Mouse (Mus musculus) midbrain, embryonic 13.5 days (tissue): ENCODE measurements around the gene Susd1. TPM values are rescaled to one million over a fixed set of nuclear protein-coding genes. Genes with fewer than 3 reads are reported as not detected.

Experiments used
- ATAC-seq: fragments of 200-750 bp; cut with Nextera tagmentation; 2 replicates; pipeline ENCODE4 v1.8.0; 2017; ENCODE audit warnings: mild to moderate bottlenecking, moderate TSS enrichment, moderate library complexity
- H3K27ac ChIP-seq: fragments of 300-500 bp; sonication (generic); 2 replicates; pipeline ENCODE4 v1.5.1; 2015; ENCODE audit warnings: inconsistent platforms, mild to moderate bottlenecking, moderate library complexity
- H3K27me3 ChIP-seq: fragments of 300-500 bp; sonication (generic); 2 replicates; pipeline ENCODE4 v1.6.1; 2015; ENCODE audit warnings: mild to moderate bottlenecking, inconsistent platforms
- H3K36me3 ChIP-seq: fragments of 300-500 bp; sonication (generic); 2 replicates; pipeline ENCODE4 v1.6.1; 2015; ENCODE audit warnings: mild to moderate bottlenecking, inconsistent platforms
- H3K4me1 ChIP-seq: fragments of 300-500 bp; sonication (generic); replicated peaks from 2 replicates; pipeline ENCODE4 v1.6.1; 2015; ENCODE audit warnings: inconsistent platforms
- H3K4me2 ChIP-seq: fragments of 300-500 bp; sonication (generic); replicated peaks from 2 replicates; pipeline ENCODE4 v1.6.1; 2015; ENCODE audit warnings: moderate library complexity, mild to moderate bottlenecking, inconsistent platforms
- H3K4me3 ChIP-seq: fragments of 300-500 bp; sonication (generic); replicated peaks from 2 replicates; pipeline ENCODE4 v1.5.1; 2015; ENCODE audit warnings: mild to moderate bottlenecking, inconsistent platforms
- H3K9ac ChIP-seq: fragments of 300-500 bp; sonication (generic); replicated peaks from 2 replicates; pipeline ENCODE4 v1.6.1; 2015; ENCODE audit warnings: mild to moderate bottlenecking, inconsistent platforms
- H3K9me3 ChIP-seq: fragments of 300-500 bp; sonication (generic); 2 replicates; pipeline ENCODE4 v1.6.1; 2016; ENCODE audit warnings: mild to moderate bottlenecking, inconsistent platforms
- WGBS: fragments of 180-500 bp; shearing (Covaris S2); methylation state at CpG from one replicate; pipeline ENCODE4 v1.1.7; 2015; 5-methylcytosine and 5-hydroxymethylcytosine counted together
- polyA plus RNA-seq: library from polyadenylated mRNA; unstranded; fragments of >200 nt; fragmentation: Nextera tagmentation; extraction: Ambion mirVana; gene quantifications from 2 replicates; pipeline ENCODE4 v1.2.1, GENCODE M21; 2015

Susd1 gene
- polyA plus RNA-seq, 1 experiment from 2014 or later = 1.4 TPM

GRCm38 (mm10) chr4:59354666-59355065, 83.8 kb downstream of the Susd1 start:
- H3K36me3 ChIP-seq = no peaks in the 10 kb centered on the region
- 83% methylated on average over 3 of the region's 3 CpGs for WGBS
- H3K9me3 ChIP-seq = no peaks in the 10 kb centered on the region
- H3K4me3 ChIP-seq = no peak overlapping the region
- no peak overlapping the region for H3K9ac ChIP-seq
- no peak overlapping the region for H3K4me2 ChIP-seq
- no peaks in the 10 kb centered on the region for H3K4me1 ChIP-seq
- no peaks in the 10 kb centered on the region for H3K27me3 ChIP-seq
- H3K27ac ChIP-seq = no peak overlapping the region
- no peak for ATAC-seq

DNA sequence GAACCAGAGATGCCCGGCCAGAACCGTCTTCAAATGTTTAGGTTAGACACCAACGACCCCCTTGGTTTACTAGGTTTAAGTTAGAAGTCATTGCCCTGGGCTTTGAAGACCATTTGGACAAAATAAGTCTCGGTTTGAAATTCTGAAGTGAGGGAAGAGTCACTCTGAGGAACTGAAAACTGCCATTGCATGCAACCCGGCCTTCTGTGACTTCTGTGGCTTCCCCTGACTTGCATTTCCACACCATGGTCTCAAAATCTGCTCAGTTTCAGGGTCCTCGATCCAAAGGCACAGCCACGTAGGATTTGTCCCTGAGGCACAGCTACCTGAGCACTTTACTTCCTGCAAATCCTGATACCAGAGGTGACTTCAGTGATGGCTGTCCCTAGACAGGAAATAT, 86.5 kb downstream of the Susd1 start:
- no peaks in the 10 kb centered on the region for H3K9me3 ChIP-seq
- H3K27me3 ChIP-seq = no peaks in the 10 kb centered on the region
- H3K4me3 ChIP-seq = no peak overlapping the region
- H3K36me3 ChIP-seq = no peaks in the 10 kb centered on the region
- 0 out of 2 replicates have a peak, but pooled peaks cover 4% of the 10 kb centered on the region for H3K4me1 ChIP-seq
- H3K4me2 ChIP-seq = no peak overlapping the region
- H3K27ac ChIP-seq = no peak overlapping the region
- WGBS = 84% methylated on average over 7 of the region's 7 CpGs
- no peak overlapping the region for H3K9ac ChIP-seq
- no peak for ATAC-seq

- H3K9me3 ChIP-seq = no peaks in the 10 kb centered on the region
- no peak for ATAC-seq
Observed at GRCm38 (mm10) chr4:59350354-59350753, 88.1 kb downstream of the Susd1 start.

GRCm38 (mm10) chr4:59349425-59350185, 88.8 kb downstream of the Susd1 start:
- no peak for ATAC-seq
- no peak overlapping the region for H3K4me2 ChIP-seq
- H3K27me3 ChIP-seq = no peaks in the 10 kb centered on the region
- WGBS = 77% methylated on average over 7 of the region's 7 CpGs
- H3K27ac ChIP-seq = no peak overlapping the region
- no peaks in the 10 kb centered on the region for H3K9me3 ChIP-seq
- H3K4me1 ChIP-seq = 0 out of 2 replicates have a peak, but pooled peaks cover 4% of the 10 kb centered on the region
- no peaks in the 10 kb centered on the region for H3K36me3 ChIP-seq
- H3K4me3 ChIP-seq = no peak overlapping the region
- H3K9ac ChIP-seq = no peak overlapping the region

More at GRCm38 (mm10) chr4:59350354-59350753, 88.1 kb downstream of the Susd1 start:
- H3K4me3 ChIP-seq = no peak overlapping the region
- H3K9ac ChIP-seq = no peak overlapping the region
- H3K4me1 ChIP-seq = 0 out of 2 replicates have a peak, but pooled peaks cover 4% of the 10 kb centered on the region
- H3K27ac ChIP-seq = no peak overlapping the region
- H3K4me2 ChIP-seq = no peak overlapping the region
- 93% methylated on average over 2 of the region's 2 CpGs for WGBS
- H3K36me3 ChIP-seq = no peaks in the 10 kb centered on the region
- H3K27me3 ChIP-seq = no peaks in the 10 kb centered on the region

- no peak overlapping the region for H3K4me2 ChIP-seq
- H3K9me3 ChIP-seq = no peaks in the 10 kb centered on the region
- no peaks in the 10 kb centered on the region for H3K27me3 ChIP-seq
- peaks cover 8% of the 10 kb centered on the region for H3K4me1 ChIP-seq
- no peak overlapping the region for H3K4me3 ChIP-seq
- H3K9ac ChIP-seq = no peak overlapping the region
- 0% methylated on average over 3 of the region's 3 CpGs for WGBS
- H3K36me3 ChIP-seq = no peaks in the 10 kb centered on the region
- H3K27ac ChIP-seq = no peak overlapping the region
- peak; percentile 89 for ATAC-seq
Observed at GRCm38 (mm10) chr4:59340714-59341113, 97.7 kb downstream of the Susd1 start.

DNA sequence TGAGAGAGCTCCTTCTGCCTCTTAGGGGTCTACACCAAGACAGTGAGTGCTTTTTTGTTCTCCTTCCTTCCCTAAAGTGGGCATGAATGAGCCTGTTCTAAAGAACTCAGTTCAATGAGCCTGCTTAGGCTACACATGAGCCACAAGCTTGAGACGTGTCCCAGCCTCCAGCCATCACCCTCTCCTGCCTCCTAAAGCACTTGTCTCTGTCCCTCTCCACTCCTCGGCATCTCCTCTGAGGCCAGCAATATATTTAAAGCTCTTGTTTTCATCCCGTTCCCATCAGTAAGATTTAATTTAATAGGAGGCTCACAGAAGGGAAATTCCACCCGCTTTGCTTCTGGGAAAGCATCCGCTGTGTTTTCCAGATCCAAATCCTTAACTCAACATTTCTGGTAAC, 98.4 kb downstream of the Susd1 start:
- Histone ChIP-seq H3K4me1 (peaks cover 8% of the 10 kb centered on the region), H3K9ac (no peak overlapping the region), H3K36me3 (no peaks in the 10 kb centered on the region), H3K27me3 (no peaks in the 10 kb centered on the region), H3K4me2 (no peak overlapping the region), H3K9me3 (no peaks in the 10 kb centered on the region), H3K27ac (no peak overlapping the region), H3K4me3 (no peak overlapping the region)
- 71% methylated on average over 5 of the region's 5 CpGs for WGBS
- ATAC-seq = no peak

DNA sequence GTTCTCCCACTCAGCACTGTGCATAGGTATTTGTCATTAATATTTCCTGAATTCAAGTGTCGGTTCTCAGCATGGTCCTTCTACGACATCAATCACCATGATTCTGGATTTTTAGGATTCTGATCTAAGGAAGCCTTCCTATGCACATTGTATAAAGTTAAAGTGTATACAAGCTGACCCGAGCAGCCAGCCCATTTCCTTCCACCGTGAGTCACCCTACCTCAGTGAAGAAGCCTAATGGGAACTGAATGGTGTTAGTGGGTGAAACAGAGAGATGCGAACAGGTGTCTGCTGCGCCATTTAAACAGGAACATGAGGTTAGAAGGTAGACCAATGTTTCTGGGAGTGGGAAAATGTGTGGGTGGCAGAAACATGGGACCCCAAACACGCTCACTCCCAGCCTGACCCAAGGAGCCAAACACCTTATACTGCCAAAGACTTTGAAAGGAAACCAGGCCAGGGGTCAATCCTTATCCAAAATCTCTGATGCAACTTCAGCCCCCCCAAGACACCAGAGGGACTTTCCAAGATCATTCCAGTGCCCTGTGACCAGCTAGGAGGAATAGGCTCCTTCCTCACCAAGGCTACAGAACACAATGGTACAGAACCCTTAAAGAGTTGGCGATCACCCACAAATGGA, 99.4 kb downstream of the Susd1 start:
- Histone ChIP-seq H3K4me2 (no peak overlapping the region), H3K9ac (no peak overlapping the region), H3K27ac (no peak overlapping the region), H3K27me3 (no peaks in the 10 kb centered on the region), H3K36me3 (no peaks in the 10 kb centered on the region), H3K4me1 (peaks cover 8% of the 10 kb centered on the region), H3K4me3 (no peak overlapping the region), H3K9me3 (no peaks in the 10 kb centered on the region)
- ATAC-seq = no peak
- 93% methylated on average over 8 of the region's 8 CpGs for WGBS

DNA sequence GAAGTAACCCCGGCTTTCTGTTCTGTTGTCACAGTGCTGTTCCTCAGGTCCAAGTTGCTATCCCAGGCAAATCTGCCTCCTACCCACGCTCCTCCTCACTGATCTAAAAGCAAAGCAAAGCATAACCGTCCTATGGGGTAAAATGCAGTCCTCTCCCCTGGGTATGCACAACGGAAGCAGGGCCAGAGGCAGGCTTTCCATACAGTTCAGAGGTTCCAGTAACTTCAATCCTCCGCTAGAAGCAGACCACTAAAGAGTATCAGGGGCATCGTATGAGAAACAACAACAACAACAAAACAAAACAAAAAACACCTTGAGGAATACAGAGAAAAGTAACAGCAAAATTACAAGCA, 100.9 kb downstream of the Susd1 start:
- H3K9ac ChIP-seq = no peak overlapping the region
- no peaks in the 10 kb centered on the region for H3K36me3 ChIP-seq
- H3K4me2 ChIP-seq = no peak overlapping the region
- H3K4me1 ChIP-seq = peaks cover 8% of the 10 kb centered on the region
- 85% methylated on average over 6 of the region's 6 CpGs for WGBS
- H3K27ac ChIP-seq = no peak overlapping the region
- no peak overlapping the region for H3K4me3 ChIP-seq
- ATAC-seq = no peak
- H3K27me3 ChIP-seq = no peaks in the 10 kb centered on the region; the same call in 1 of the 2 replicates
- H3K9me3 ChIP-seq = no peaks in the 10 kb centered on the region

DNA sequence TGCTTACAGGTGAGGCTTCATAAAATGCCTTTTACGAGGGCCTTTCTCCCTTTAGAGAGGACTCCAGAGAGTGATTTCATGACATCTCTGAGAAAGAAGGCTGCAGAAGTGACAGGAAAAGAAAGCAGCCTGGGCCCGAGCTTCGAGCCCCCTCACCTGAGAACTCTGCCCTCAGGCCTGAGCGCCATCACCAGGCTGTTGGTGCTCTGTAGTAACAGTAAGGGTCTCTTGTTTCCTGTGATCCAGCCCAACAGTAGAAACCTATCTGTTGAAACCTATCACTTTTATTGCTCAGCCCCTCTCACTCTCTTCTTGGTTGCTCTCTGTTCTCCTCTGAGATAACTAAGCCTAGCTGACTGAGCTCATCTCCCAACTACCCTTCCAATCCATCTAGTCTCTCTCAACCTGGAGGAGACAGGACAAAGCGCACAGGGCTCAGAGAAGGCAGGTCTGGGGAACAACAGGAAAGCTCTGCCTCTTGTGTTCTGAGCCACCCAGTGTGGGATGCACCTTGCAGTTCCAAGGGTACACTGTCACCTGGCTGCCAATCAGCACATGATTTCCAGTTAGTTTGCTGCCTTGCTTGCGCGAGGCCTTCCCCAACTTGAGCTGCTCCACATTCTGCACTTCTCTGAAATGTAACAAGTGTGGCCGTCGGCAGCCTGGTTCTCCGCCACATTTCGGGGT, 101.4 kb downstream of the Susd1 start:
- Histone ChIP-seq H3K4me3 (no peak overlapping the region), H3K36me3 (no peaks in the 10 kb centered on the region), H3K27ac (no peak overlapping the region), H3K27me3 (no peaks in the 10 kb centered on the region; the same call in 1 of the 2 replicates), H3K4me2 (no peak overlapping the region), H3K4me1 (peaks cover 12% of the 10 kb centered on the region), H3K9me3 (no peaks in the 10 kb centered on the region), H3K9ac (no peak overlapping the region)
- ATAC-seq = no peak
- WGBS = 93% methylated on average over 11 of the region's 11 CpGs

GRCm38 (mm10) chr4:59336439-59336809, 102.0 kb downstream of the Susd1 start:
- no peak overlapping the region for H3K4me3 ChIP-seq
- no peaks in the 10 kb centered on the region for H3K9me3 ChIP-seq
- H3K4me2 ChIP-seq = no peak overlapping the region
- H3K27ac ChIP-seq = no peak overlapping the region
- no peak overlapping the region for H3K9ac ChIP-seq
- WGBS = 74% methylated on average over 7 of the region's 7 CpGs
- H3K27me3 ChIP-seq = no peaks in the 10 kb centered on the region; the same call in 1 of the 2 replicates
- H3K36me3 ChIP-seq = no peaks in the 10 kb centered on the region
- peaks cover 18% of the 10 kb centered on the region for H3K4me1 ChIP-seq
- no peak for ATAC-seq

- peak; percentile 72 for ATAC-seq
- no peaks in the 10 kb centered on the region for H3K9me3 ChIP-seq
- peaks cover 20% of the 10 kb centered on the region for H3K4me1 ChIP-seq
- H3K27ac ChIP-seq = no peak overlapping the region
- no peak overlapping the region for H3K9ac ChIP-seq
- no peak overlapping the region for H3K4me3 ChIP-seq
- no peak overlapping the region for H3K4me2 ChIP-seq
- 76% methylated on average over 9 of the region's 9 CpGs for WGBS
- H3K27me3 ChIP-seq = no peaks in the 10 kb centered on the region; the same call in 1 of the 2 replicates
- no peaks in the 10 kb centered on the region for H3K36me3 ChIP-seq
Observed at GRCm38 (mm10) chr4:59335616-59336438, 102.6 kb downstream of the Susd1 start.
